Mouse (Mus musculus): Measurements from ENCODE around the gene Tada3.

- no peak for TF ChIP-seq CTCF (IDR thresholded peaks at IDR 0.05; ENCODE audit: insufficient read depth, low read length)
- TF ChIP-seq POLR2A (IDR thresholded peaks at IDR 0.05; ENCODE audit: borderline replicate concordance, extremely low read depth, low read depth, low read length): no peak
Measured at GRCm38 (mm10) chr6:113334216-113334615, 43.5 kb downstream of the Tada3 start.

Measured in lung, adult 2 months (tissue).